Mouse (Mus musculus) CH12.LX (cell line): ENCODE measurements around the gene Asic2. TPM values are rescaled to one million over a fixed set of nuclear protein-coding genes. Genes with fewer than 3 reads are reported as not detected.

Source experiments
- DNase-seq: peaks from one replicate; pipeline ENCODE4 v3.0.0-alpha.2; 2013; ENCODE audit errors: extremely low read depth
- H3K27ac ChIP-seq: 2 replicates; pipeline ENCODE4 v1.5.1; 2012; ENCODE audit warnings: low read depth, mild to moderate bottlenecking, control low read depth, moderate library complexity; ENCODE audit not compliant: insufficient read depth
- H3K27me3 ChIP-seq: replicated peaks from 2 replicates; pipeline ENCODE3; 2012; ENCODE audit warnings: inconsistent platforms
- H3K36me3 ChIP-seq, 2 experiments: replicated peaks in 1 of 2; 2 replicates each; pipeline versions ENCODE3 to v1.6.1; 2012; ENCODE audit warnings: inconsistent platforms in 1 of 2, low read length in 1 of 2, mild to moderate bottlenecking in 1 of 2, mixed read lengths in 1 of 2, moderate library complexity in 1 of 2; ENCODE audit not compliant: control insufficient read depth in 1 of 2, insufficient read depth in 1 of 2
- H3K4me1 ChIP-seq, 2 experiments: 2 replicates each; pipeline ENCODE4 v1.6.1; 2012; ENCODE audit warnings: inconsistent platforms in 1 of 2, moderate library complexity in 1 of 2; ENCODE audit not compliant: insufficient read depth in 2 of 2, control insufficient read depth in 1 of 2
- H3K4me2 ChIP-seq: 2 replicates; pipeline ENCODE4 v1.6.1; 2012; ENCODE audit warnings: low read depth, mild to moderate bottlenecking, control low read depth; ENCODE audit not compliant: poor library complexity, insufficient read depth, severe bottlenecking
- H3K4me3 ChIP-seq, 3 experiments: fragments of 150-350 bp in 1 of 3; sonication (generic) in 1 of 3; replicated peaks in 1 of 3; 2 replicates each; pipeline versions ENCODE3 to v1.5.1; 2011 to 2012; ENCODE audit warnings: low read depth in 2 of 3, low read length in 2 of 3, mild to moderate bottlenecking in 2 of 3, moderate library complexity in 2 of 3, control low read depth in 1 of 3, improper control_type of control experiment in 1 of 3, inconsistent platforms in 1 of 3, mixed read lengths in 1 of 3; ENCODE audit not compliant: poor library complexity in 1 of 3
- H3K79me2 ChIP-seq: replicated peaks from 2 replicates; pipeline ENCODE4 v1.6.1; 2012; ENCODE audit warnings: mild to moderate bottlenecking, moderate library complexity; ENCODE audit not compliant: control insufficient read depth, poor library complexity, insufficient read depth, severe bottlenecking; ENCODE audit errors: extremely low read depth
- H3K9ac ChIP-seq: 2 replicates; pipeline ENCODE4 v1.6.1; 2012; ENCODE audit warnings: low read depth, mild to moderate bottlenecking, control low read depth, moderate library complexity; ENCODE audit not compliant: insufficient read depth
- H3K9me3 ChIP-seq: replicated peaks from 2 replicates; pipeline ENCODE3; 2012; ENCODE audit warnings: low read length, inconsistent platforms, mixed read lengths
- BHLHE40 ChIP-seq: IDR thresholded peaks from 2 replicates; pipeline ENCODE4 v1.6.1; 2011; ENCODE audit warnings: mild to moderate bottlenecking, low read depth, low read length, improper control_type of control experiment
- CHD1 ChIP-seq: IDR thresholded peaks from 2 replicates; pipeline ENCODE4 v1.6.1; 2012; ENCODE audit warnings: low read depth, low read length, improper control_type of control experiment, inconsistent platforms
- CTCF ChIP-seq, 2 experiments: IDR thresholded peaks in 1 of 2; conservative IDR thresholded peaks in 1 of 2; 2 replicates each; pipeline ENCODE4 v1.5.1; 2011 to 2012; ENCODE audit warnings: low read depth in 2 of 2, low read length in 2 of 2, improper control_type of control experiment in 1 of 2, inconsistent platforms in 1 of 2, mild to moderate bottlenecking in 1 of 2, moderate library complexity in 1 of 2
- E2F4 ChIP-seq: IDR thresholded peaks from 2 replicates; pipeline ENCODE4 v1.6.1; 2011; ENCODE audit warnings: low read depth, low read length, improper control_type of control experiment; ENCODE audit not compliant: insufficient replicate concordance
- EP300 ChIP-seq: IDR thresholded peaks from 2 replicates; pipeline ENCODE4 v1.6.1; 2011; ENCODE audit warnings: low read length, improper control_type of control experiment
- ETS1 ChIP-seq: conservative IDR thresholded peaks from 2 replicates; pipeline ENCODE4 v1.6.1; 2012; ENCODE audit warnings: low read depth, mild to moderate bottlenecking, inconsistent platforms, low read length, improper control_type of control experiment, moderate library complexity
- GABPA ChIP-seq: IDR thresholded peaks from 2 replicates; pipeline ENCODE4 v1.6.1; 2012; ENCODE audit warnings: low read depth, low read length, improper control_type of control experiment, inconsistent platforms; ENCODE audit not compliant: insufficient replicate concordance
- HCFC1 ChIP-seq: IDR thresholded peaks from 2 replicates; pipeline ENCODE4 v1.6.1; 2012; ENCODE audit warnings: low read depth, mild to moderate bottlenecking, inconsistent platforms, low read length, improper control_type of control experiment
- JUN ChIP-seq: IDR thresholded peaks from 2 replicates; pipeline ENCODE4 v1.6.1; 2011; ENCODE audit warnings: low read depth, mild to moderate bottlenecking, low read length, improper control_type of control experiment, moderate library complexity; ENCODE audit not compliant: insufficient read depth
- KAT2A ChIP-seq: IDR thresholded peaks from 2 replicates; pipeline ENCODE4 v1.6.1; 2012; ENCODE audit warnings: low read length, improper control_type of control experiment, inconsistent platforms; ENCODE audit not compliant: insufficient replicate concordance
- MAX ChIP-seq: IDR thresholded peaks from 2 replicates; pipeline ENCODE4 v1.6.1; 2011; ENCODE audit warnings: low read length, improper control_type of control experiment
- MAZ ChIP-seq: IDR thresholded peaks from 2 replicates; pipeline ENCODE4 v1.6.1; 2012; ENCODE audit warnings: low read depth, mild to moderate bottlenecking, inconsistent platforms, low read length, improper control_type of control experiment, moderate library complexity
- MEF2A ChIP-seq: IDR thresholded peaks from 2 replicates; pipeline ENCODE4 v1.6.1; 2014; ENCODE audit warnings: low read depth, mild to moderate bottlenecking, inconsistent platforms, low read length, improper control_type of control experiment, borderline replicate concordance
- MXI1 ChIP-seq: IDR thresholded peaks from 2 replicates; pipeline ENCODE4 v1.6.1; 2011; ENCODE audit warnings: mild to moderate bottlenecking, low read depth, low read length, improper control_type of control experiment
- NELFE ChIP-seq: IDR thresholded peaks from 2 replicates; pipeline ENCODE4 v1.6.1; 2011; ENCODE audit warnings: low read depth, low read length, improper control_type of control experiment
- PAX5 ChIP-seq: IDR thresholded peaks from 2 replicates; pipeline ENCODE4 v1.6.1; 2012; ENCODE audit warnings: low read length, inconsistent platforms, mixed read lengths
- POLR2A ChIP-seq: IDR thresholded peaks from 2 replicates; pipeline ENCODE4 v1.6.1; 2011; ENCODE audit warnings: low read depth, mild to moderate bottlenecking, improper control_type of control experiment, low read length
- RCOR1 ChIP-seq: conservative IDR thresholded peaks from 2 replicates; pipeline ENCODE4 v1.6.1; 2012; ENCODE audit warnings: low read depth, mild to moderate bottlenecking, inconsistent platforms, low read length, improper control_type of control experiment
- SIN3A ChIP-seq: IDR thresholded peaks from 2 replicates; pipeline ENCODE4 v1.6.1; 2012; ENCODE audit warnings: low read length, improper control_type of control experiment, inconsistent platforms
- SMC3 ChIP-seq: IDR thresholded peaks from 2 replicates; pipeline ENCODE4 v1.6.1; 2011; ENCODE audit warnings: low read depth, low read length, improper control_type of control experiment
- ZC3H11A ChIP-seq: IDR thresholded peaks from 2 replicates; pipeline ENCODE4 v1.6.1; 2012; ENCODE audit warnings: low read depth, mild to moderate bottlenecking, inconsistent platforms, low read length, improper control_type of control experiment
- ZMIZ1 ChIP-seq: IDR thresholded peaks from 2 replicates; pipeline ENCODE4 v1.6.1; 2012; ENCODE audit warnings: low read depth, mild to moderate bottlenecking, inconsistent platforms, low read length, improper control_type of control experiment
- ZNF384 ChIP-seq: IDR thresholded peaks from 2 replicates; pipeline ENCODE4 v1.6.1; 2012; ENCODE audit warnings: low read depth, low read length, improper control_type of control experiment, inconsistent platforms
- dilution Hi-C: fragments of 300-500 bp; cut with MboI; formaldehyde crosslinking; loops from 2 replicates; pipeline ENCODE4 v1.14.3; 2020; ENCODE audit warnings: low sequenced_read_pairs; ENCODE audit not compliant: extremely low pct_unique_long_range_greater_than_20kb, extremely low pct_ligation_motif_present
- in situ Hi-C: fragments of 300-500 bp; cut with MboI; formaldehyde crosslinking; loops from 3 replicates; pipeline ENCODE4 v1.14.3; 2019; ENCODE audit warnings: low sequenced_read_pairs, low pct_ligation_motif_present, low pct_unique_long_range_greater_than_20kb, mixed read lengths
- polyA plus RNA-seq: library from polyadenylated mRNA; unstranded; fragments of >175 nt; gene quantifications from 2 replicates; pipeline ENCODE4 v1.2.1, GENCODE M21; 2012; ENCODE audit warnings: low read depth; ENCODE audit not compliant: insufficient read length
- total RNA-seq, 2 experiments: library from RNA; depleted of rRNA; stranded (reverse); fragments of 300-350 nt in 1 of 2; fragments of >200 nt in 1 of 2; gene quantifications; 2 replicates each; pipeline ENCODE4 v1.2.3; 2012 to 2014

Asic2 gene
- total and polyA plus RNA-seq, 3 experiments: not detected

- H3K27ac ChIP-seq: no peak overlapping the region
- no peaks in the 10 kb centered on the region for H3K79me2 ChIP-seq
- no peak for DNase-seq
- H3K9ac ChIP-seq: no peak overlapping the region
- H3K9me3 ChIP-seq: peaks cover 6% of the 10 kb centered on the region
- no peak overlapping the region for H3K4me3 ChIP-seq
- no peak overlapping the region for H3K4me2 ChIP-seq
- H3K36me3 ChIP-seq: no peaks in the 10 kb centered on the region
- dilution Hi-C loops: no loop called here
- H3K4me1 ChIP-seq: no peaks in the 10 kb centered on the region; a peak in 1 of 4 replicates
- TF ChIP-seq HCFC1: no peak
- no peak for TF ChIP-seq KAT2A
- TF ChIP-seq BHLHE40: no peak
- TF ChIP-seq JUN: no peak
- TF ChIP-seq RCOR1: no peak
- no peak for TF ChIP-seq NELFE
- TF ChIP-seq ZNF384: no peak
- no peak for TF ChIP-seq MEF2A
- TF ChIP-seq MXI1: no peak
- TF ChIP-seq CTCF (conservative IDR thresholded peaks at IDR 0.05 in 1 of 2, IDR thresholded peaks at IDR 0.05 in 1 of 2; ENCODE audit: low read depth in 2 of 2, low read length in 2 of 2): no peak
- no peak for TF ChIP-seq MAX
- no peak for TF ChIP-seq EP300
- no peak for TF ChIP-seq CHD1
- TF ChIP-seq SIN3A: no peak
- TF ChIP-seq MAZ: no peak
- H3K27me3 ChIP-seq: peaks cover 46% of the 10 kb centered on the region
- in situ Hi-C loops: loop anchor here (5.0 kb wide), 1 partner anchor 180 kb away; no protein-coding TSS in a partner anchor
Observed at GRCm38 (mm10) chr11:81997085-81997484, 28.8 kb upstream of the Asic2 start.

- H3K4me3 ChIP-seq: no peak overlapping the region
- in situ Hi-C loops (loop anchor here (5.0 kb wide), 1 partner anchor 181 kb away; no protein-coding TSS in a partner anchor), dilution Hi-C loops (no loop called here)
- H3K9ac ChIP-seq: no peak overlapping the region
- no peaks in the 10 kb centered on the region for H3K36me3 ChIP-seq
- no peaks in the 10 kb centered on the region; a peak in 1 of 4 replicates for H3K4me1 ChIP-seq
- DNase-seq: peak; percentile 77
- no peak overlapping the region for H3K27ac ChIP-seq
- H3K9me3 ChIP-seq: peaks cover 6% of the 10 kb centered on the region
- H3K27me3 ChIP-seq: peaks cover 52% of the 10 kb centered on the region
- no peaks in the 10 kb centered on the region for H3K79me2 ChIP-seq
- no peak overlapping the region for H3K4me2 ChIP-seq
- TF ChIP-seq GABPA (no peak), SIN3A (no peak), ZC3H11A (peak; percentile 65), RCOR1 (no peak), POLR2A (no peak), E2F4 (no peak), ZNF384 (no peak), CTCF (conservative IDR thresholded peaks at IDR 0.05 in 1 of 2, IDR thresholded peaks at IDR 0.05 in 1 of 2; ENCODE audit: low read depth in 2 of 2, low read length in 2 of 2) (peak; percentile 99 to 100), ETS1 (no peak), ZMIZ1 (no peak), JUN (no peak), MEF2A (no peak), SMC3 (peak; percentile 98), NELFE (peak; percentile 93; the same call in 1 of the 2 replicates), PAX5 (no peak)
Observed at GRCm38 (mm10) chr11:81996172-81996841, 28.1 kb upstream of the Asic2 start.
